Mouse (Mus musculus): ENCODE measurements at regions not wholly inside any gene's neighbourhood (a gene's known extent, or its start where the extent isn't known, plus 50 kb on each side); places are given as distances from the start of the nearest gene placed in this dataset.

- TF ChIP-seq CTCF (conservative IDR thresholded peaks at IDR 0.05; ENCODE audit: low read length) (no peak), POU5F1 (IDR thresholded peaks at IDR 0.05; ENCODE audit: borderline replicate concordance, low read length) (no peak)
Observed at GRCm38 (mm10) chr1:83830025-83830645, 422.1 kb upstream of the Sphkap start.

Data from E14TG2a.4 (cell line).